Mouse (Mus musculus) layer of hippocampus, postnatal 36 days (tissue): Measurements from ENCODE around the gene Vegfb. TPM values are rescaled to one million over a fixed set of nuclear protein-coding genes. Genes with fewer than 3 reads are reported as not detected.

Experiments
- DNase-seq, 2 experiments: peaks; one replicate each; pipeline ENCODE4 v3.0.0; 2022
- total RNA-seq, 2 experiments: library from RNA; stranded (reverse); gene quantifications; 2 replicates each; pipeline ENCODE4 v1.2.3; 2021

Vegfb gene
- total RNA-seq, 2 experiments from 2014 or later: 81.5 to 82.6 TPM

DNA sequence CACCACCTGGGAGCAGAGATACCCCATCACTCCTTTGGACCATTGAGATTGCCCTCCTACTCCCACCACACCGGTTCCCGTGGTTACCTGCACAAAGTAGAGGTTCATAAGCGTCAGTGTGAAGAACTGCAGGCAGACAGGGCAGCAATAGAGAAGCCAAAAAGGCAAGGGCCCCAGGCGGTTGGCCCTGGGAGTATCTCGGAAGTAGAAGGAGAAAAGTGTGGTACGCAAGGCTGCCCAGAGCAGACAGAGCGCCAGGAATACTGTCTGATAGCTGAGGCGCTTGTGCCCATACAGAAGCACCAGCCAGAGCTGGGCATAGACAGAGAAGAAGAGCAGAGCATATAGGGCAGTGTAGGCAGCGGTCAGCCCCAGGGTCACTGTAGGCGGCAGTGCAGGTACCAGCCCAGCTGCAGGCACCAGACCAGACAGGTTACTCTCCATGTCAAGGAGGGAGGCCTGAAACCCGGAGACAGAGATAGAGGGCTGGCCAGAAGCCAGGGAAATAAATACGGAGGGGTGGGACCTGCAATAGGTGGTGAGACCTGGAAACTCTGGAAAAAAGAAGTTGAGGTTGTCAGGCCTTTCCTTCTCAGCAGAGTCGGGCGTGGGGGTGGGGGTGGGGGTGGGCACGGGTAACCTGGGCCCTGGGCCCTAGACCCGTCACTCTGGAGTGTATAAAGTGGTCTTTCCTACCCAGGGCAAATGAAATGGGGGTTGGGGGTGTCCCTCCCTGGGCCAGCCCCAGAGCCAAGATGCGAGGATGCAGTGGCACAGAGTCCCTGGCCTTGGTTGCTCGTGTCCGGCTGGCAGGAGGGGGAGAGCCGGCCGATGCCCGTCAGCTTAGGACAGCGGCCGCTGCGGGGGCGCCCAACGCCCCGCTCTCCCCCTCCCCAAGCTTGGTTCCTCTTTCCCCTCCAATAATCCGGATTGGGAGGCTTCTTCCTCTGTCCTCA, 46.8 kb downstream of the Vegfb start:
- DNase-seq: no peak

DNA sequence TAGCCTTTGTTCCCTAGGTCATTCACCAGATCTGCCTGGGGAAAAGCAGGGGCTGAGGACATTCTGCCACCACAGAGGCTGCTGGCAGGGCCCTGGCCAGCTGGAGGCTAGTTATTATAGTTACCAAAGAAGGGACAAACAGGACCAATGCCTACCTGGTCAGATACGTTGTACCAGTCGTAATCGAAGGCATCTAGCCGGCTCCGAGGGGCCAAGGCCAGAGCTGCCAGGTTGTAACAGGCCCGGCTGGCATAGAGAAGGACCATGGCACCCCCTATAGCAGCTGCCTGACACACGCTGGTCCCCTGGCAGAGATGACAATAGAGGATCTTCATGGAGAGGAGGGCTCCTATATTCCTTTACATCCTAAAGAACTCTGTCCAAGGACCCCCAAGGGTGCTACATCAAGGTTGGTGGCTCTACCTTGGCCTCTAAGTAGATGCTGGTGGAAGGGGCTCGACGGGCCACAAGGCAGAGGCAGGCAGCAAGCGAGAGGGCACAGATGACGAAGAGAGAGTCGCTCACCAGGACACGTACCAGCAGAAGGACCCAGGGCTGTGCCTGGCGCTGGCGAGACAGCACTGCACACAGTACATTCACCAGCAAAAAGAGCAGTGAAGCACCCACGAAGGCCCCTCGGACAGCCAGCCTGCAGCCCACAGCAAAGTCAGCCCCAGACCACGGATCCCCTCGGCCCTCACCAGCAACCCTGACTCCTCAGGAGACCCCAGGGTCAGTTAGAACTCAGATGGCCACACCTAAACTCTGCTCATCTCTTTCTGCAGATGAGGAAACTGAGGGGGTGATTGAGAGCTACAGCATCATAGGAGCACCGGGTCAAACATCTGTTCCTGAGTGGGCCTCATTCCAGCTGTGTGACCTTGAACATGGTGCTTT, 48.1 kb downstream of the Vegfb start:
- no peak for DNase-seq

- DNase-seq: no peak
Measured at GRCm38 (mm10) chr19:6937541-6938465, 49.6 kb downstream of the Vegfb start.

- DNase-seq: no peak
Measured at GRCm38 (mm10) chr19:6936299-6936698, 51.2 kb downstream of the Vegfb start.

- no peak for DNase-seq
Measured at GRCm38 (mm10) chr19:6934195-6934977, 53.1 kb downstream of the Vegfb start, which contains the start of gene Kcnk4. TSS of gene Kcnk4 (minus strand) at chr19:6934515.

- DNase-seq: no peak
Measured at GRCm38 (mm10) chr19:6933436-6934194, 53.8 kb downstream of the Vegfb start.

- DNase-seq: no peak
Measured at GRCm38 (mm10) chr19:6933102-6933435, 54.4 kb downstream of the Vegfb start.

Other genes starting within 250 kb of the Vegfb start
- 10 to 100 TPM; 34.6 to 36.0 TPM for gene Rps6ka4, start 147.0 kb downstream of the Vegfb start, total RNA-seq
- 1 to 10 TPM; 10.0 TPM for gene Ccdc88b, start 129.4 kb downstream of the Vegfb start, total RNA-seq
- 10 to 100 TPM; 46.5 to 48.1 TPM for gene Trmt112, start 78.0 kb downstream of the Vegfb start, total RNA-seq
- gene Prdx5, start 77.5 kb downstream of the Vegfb start, total RNA-seq: 100 to 1,000 TPM; 368 to 411 TPM
- 10 to 100 TPM; 57.0 to 59.8 TPM for gene Esrra, start 65.8 kb downstream of the Vegfb start, total RNA-seq
- gene Catsperz, start 62.3 kb downstream of the Vegfb start, total RNA-seq: 10 to 100 TPM; 12.2 to 13.7 TPM
- 10 to 100 TPM; 19.8 to 21.7 TPM for gene Kcnk4, start 53.1 kb downstream of the Vegfb start, total RNA-seq
- 10 to 100 TPM; 36.4 to 40.3 TPM for gene Bad, start 45.8 kb downstream of the Vegfb start, total RNA-seq
- gene Gpr137, start 45.2 kb downstream of the Vegfb start, total RNA-seq: 100 to 1,000 TPM in 1 of 2 experiments, 10 to 100 TPM in 1; 96.0 to 104 TPM
- gene Ppp1r14b, start 12.7 kb downstream of the Vegfb start, total RNA-seq: 10 to 100 TPM; 63.1 to 69.8 TPM
- 10 to 100 TPM; 13.8 to 14.2 TPM for gene Plcb3, start 11.2 kb downstream of the Vegfb start, total RNA-seq
- 100 to 1,000 TPM in 1 of 2 experiments, 10 to 100 TPM in 1; 86.0 to 101 TPM for gene Fkbp2, start 7.2 kb downstream of the Vegfb start, total RNA-seq
- 10 to 100 TPM; 21.9 to 22.9 TPM for gene Dnajc4, start 4.9 kb upstream of the Vegfb start, total RNA-seq
- gene Nudt22, start 8.5 kb upstream of the Vegfb start, total RNA-seq: 10 to 100 TPM; 13.8 to 14.3 TPM
- gene Trpt1, start 8.5 kb upstream of the Vegfb start, total RNA-seq: 10 to 100 TPM; 13.1 to 17.8 TPM
- gene Fermt3, start 31.8 kb upstream of the Vegfb start, total RNA-seq: 1 to 10 TPM; 3.9 to 5.0 TPM
- gene Stip1, start 52.3 kb upstream of the Vegfb start, total RNA-seq: 100 to 1,000 TPM; 216 to 229 TPM
- 10 to 100 TPM; 20.4 to 22.2 TPM for gene Macrod1, start 69.2 kb upstream of the Vegfb start, total RNA-seq
- 10 to 100 TPM; 18.4 to 18.6 TPM for gene Flrt1, start 118.1 kb upstream of the Vegfb start, total RNA-seq
- gene Otub1, start 218.7 kb upstream of the Vegfb start, total RNA-seq: 100 to 1,000 TPM; 282 to 286 TPM
- 1,000 to 10,000 TPM; 1,005 to 1,018 TPM for gene Cox8a, start 230.0 kb upstream of the Vegfb start, total RNA-seq